Mouse (Mus musculus): ENCODE data around the gene Zbed6.

GRCm38 (mm10) chr1:133610601-133611000 lies 50.1 kb downstream of the Zbed6 start:
- TF ChIP-seq POLR2AphosphoS2 (IDR thresholded peaks at IDR 0.05; ENCODE audit: low read depth, low read length) (no peak), EP300 (IDR thresholded peaks at IDR 0.05; ENCODE audit: low read length) (no peak), MAX (IDR thresholded peaks at IDR 0.05; ENCODE audit: low read length) (no peak), ZMIZ1 (IDR thresholded peaks at IDR 0.05; ENCODE audit: low read depth, low read length) (no peak), E2F4 (IDR thresholded peaks at IDR 0.05; ENCODE audit: insufficient replicate concordance, low read depth, low read length) (no peak), CTCF (conservative IDR thresholded peaks at IDR 0.05 in 1 of 2, IDR thresholded peaks at IDR 0.05 in 1 of 2; ENCODE audit: low read depth in 2 of 2, low read length in 2 of 2) (no peak), POLR2A (IDR thresholded peaks at IDR 0.05; ENCODE audit: low read depth, low read length) (no peak), ZNF384 (IDR thresholded peaks at IDR 0.05; ENCODE audit: low read depth, low read length) (no peak), ZC3H11A (IDR thresholded peaks at IDR 0.05; ENCODE audit: low read depth, low read length) (no peak), KAT2A (IDR thresholded peaks at IDR 0.05; ENCODE audit: insufficient replicate concordance, low read length) (no peak), SIN3A (IDR thresholded peaks at IDR 0.05; ENCODE audit: low read length) (no peak), BHLHE40 (IDR thresholded peaks at IDR 0.05; ENCODE audit: low read depth, low read length) (no peak)

Measured in CH12.LX (cell line).